Mouse (Mus musculus): Measurements from ENCODE around the gene Olfr1261.

Gene Olfr1261

GRCm38 (mm10) chr2:89990921-89991320, at the start of gene Olfr1261:
Gene Olfr1261, plus strand, starts transcription at chr2:89991221.
- no peak for DNase-seq (ENCODE audit: extremely low spot score, low spot score)

- DNase-seq (ENCODE audit: extremely low spot score, low spot score): no peak
These were observed 42.5 kb upstream of the Olfr1261 start, which contains the start of gene Olfr1259 for GRCm38 (mm10) chr2:89948564-89948963. Gene Olfr1259, minus strand, starts transcription at chr2:89948664.

GRCm38 (mm10) chr2:89974184-89974583, 16.8 kb upstream of the Olfr1261 start, which contains the start of gene Olfr1260:
Gene Olfr1260, plus strand, starts transcription at chr2:89974340.
- DNase-seq (ENCODE audit: extremely low spot score, low spot score): no peak

GRCm38 (mm10) chr2:89977709-89978108, 13.3 kb upstream of the Olfr1261 start:
- DNase-seq (ENCODE audit: extremely low spot score, low spot score): no peak

- no peak for DNase-seq (ENCODE audit: extremely low spot score, low spot score)
These were observed 8.8 kb downstream of the Olfr1261 start, which contains the start of gene Olfr1262 for GRCm38 (mm10) chr2:89999845-90000244. Gene Olfr1262, plus strand, starts transcription at chr2:90000145.

GRCm38 (mm10) chr2:90011831-90012230, 20.8 kb downstream of the Olfr1261 start, which contains the start of gene Olfr1263:
Gene Olfr1263, plus strand, starts transcription at chr2:90012131.
- DNase-seq (ENCODE audit: extremely low spot score, low spot score): no peak

GRCm38 (mm10) chr2:90025477-90025876, 34.5 kb downstream of the Olfr1261 start, which contains the start of gene Olfr1264:
Gene Olfr1264, minus strand, starts transcription at chr2:90025577.
- no peak for DNase-seq (ENCODE audit: extremely low spot score, low spot score)

GRCm38 (mm10) chr2:90035037-90035436, 44.0 kb downstream of the Olfr1261 start, which contains the start of gene Olfr1265:
Gene Olfr1265, plus strand, starts transcription at chr2:90035337.
- DNase-seq (ENCODE audit: extremely low spot score, low spot score): no peak

Data from neural tube, embryonic 10.5 days (tissue).